Mouse (Mus musculus) liver, adult 2 months (tissue): ENCODE data around the gene Tbc1d25.

Experiments
- CTCF ChIP-seq: fragments of 200-500 bp; IDR thresholded peaks from 2 replicates; pipeline ENCODE4 v1.5.1; 2011; ENCODE audit warnings: low read depth, low read length, control low read depth
- POLR2A ChIP-seq: fragments of 200-500 bp; IDR thresholded peaks from 2 replicates; pipeline ENCODE4 v1.6.1; 2011; ENCODE audit warnings: low read length, control low read depth; ENCODE audit not compliant: insufficient read depth; ENCODE audit errors: extremely low read depth

DNA sequence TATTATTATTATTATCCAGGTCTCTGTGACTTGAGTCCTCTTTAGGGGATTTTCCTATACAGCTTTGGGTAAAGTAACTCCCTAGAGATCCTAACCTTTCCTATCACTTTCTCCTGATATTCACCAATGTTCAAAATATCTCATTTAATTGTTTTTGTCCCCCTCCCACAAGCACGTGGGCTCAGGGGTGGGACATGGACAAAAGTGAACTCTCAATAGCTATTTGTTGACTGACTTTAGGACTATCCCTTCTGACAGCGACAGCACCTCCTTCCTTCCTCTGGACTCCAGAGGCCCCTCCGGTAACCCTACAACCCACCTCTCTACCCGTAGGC, 845 bp downstream of the Tbc1d25 start:
- TF ChIP-seq POLR2A = no peak
- TF ChIP-seq CTCF = no peak
